Mouse (Mus musculus) MEL (cell line): ENCODE results near the gene Zcchc24.

Source experiments
- CHD1 ChIP-seq: IDR thresholded peaks from 2 replicates; pipeline ENCODE4 v1.6.1; 2012; ENCODE audit warnings: low read depth, mild to moderate bottlenecking, inconsistent platforms, low read length, improper control_type of control experiment
- CTCF ChIP-seq, 3 experiments: IDR thresholded peaks in 2 of 3; conservative IDR thresholded peaks in 1 of 3; 2 replicates each; pipeline ENCODE4 v1.5.1; 2011 to 2012; ENCODE audit warnings: low read length in 3 of 3, low read depth in 2 of 3, mild to moderate bottlenecking in 2 of 3, improper control_type of control experiment in 1 of 3, inconsistent platforms in 1 of 3, mixed read lengths in 1 of 3, moderate library complexity in 1 of 3; ENCODE audit not compliant: control insufficient read depth in 1 of 3, insufficient read depth in 1 of 3, poor library complexity in 1 of 3, severe bottlenecking in 1 of 3
- JUND ChIP-seq: IDR thresholded peaks from 2 replicates; pipeline ENCODE4 v1.6.1; 2011; ENCODE audit warnings: low read depth, mild to moderate bottlenecking, improper control_type of control experiment, low read length
- MAFK ChIP-seq: IDR thresholded peaks from 2 replicates; pipeline ENCODE4 v1.6.1; 2011; ENCODE audit warnings: low read depth, mild to moderate bottlenecking, low read length, improper control_type of control experiment, borderline replicate concordance
- MAX ChIP-seq: IDR thresholded peaks from 2 replicates; pipeline ENCODE4 v1.6.1; 2011; ENCODE audit warnings: low read length, improper control_type of control experiment
- POLR2A ChIP-seq, 2 experiments: IDR thresholded peaks; 2 replicates each; pipeline ENCODE4 v1.6.1; 2011 to 2012; ENCODE audit warnings: low read length in 2 of 2, mild to moderate bottlenecking in 2 of 2, control low read depth in 1 of 2, improper control_type of control experiment in 1 of 2, low read depth in 1 of 2, moderate library complexity in 1 of 2; ENCODE audit not compliant: control insufficient read depth in 1 of 2, insufficient read depth in 1 of 2, poor library complexity in 1 of 2

GRCm38 (mm10) chr14:25749143-25749909, 19.5 kb downstream of the Zcchc24 start:
- TF ChIP-seq POLR2A (IDR thresholded peaks at IDR 0.05; ENCODE audit: control insufficient read depth in 1 of 2, insufficient read depth in 1 of 2, low read depth in 1 of 2, low read length in 2 of 2, poor library complexity in 1 of 2) (no peak), MAX (no peak), CHD1 (no peak), CTCF (IDR thresholded peaks at IDR 0.05 in 2 of 3, conservative IDR thresholded peaks at IDR 0.05 in 1 of 3; ENCODE audit: control insufficient read depth in 1 of 3, insufficient read depth in 1 of 3, low read depth in 2 of 3, low read length in 3 of 3, poor library complexity in 1 of 3, severe bottlenecking in 1 of 3) (no peak), MAFK (no peak), JUND (no peak)
